Mouse (Mus musculus): ENCODE measurements around the gene Tmcc3.

DNA sequence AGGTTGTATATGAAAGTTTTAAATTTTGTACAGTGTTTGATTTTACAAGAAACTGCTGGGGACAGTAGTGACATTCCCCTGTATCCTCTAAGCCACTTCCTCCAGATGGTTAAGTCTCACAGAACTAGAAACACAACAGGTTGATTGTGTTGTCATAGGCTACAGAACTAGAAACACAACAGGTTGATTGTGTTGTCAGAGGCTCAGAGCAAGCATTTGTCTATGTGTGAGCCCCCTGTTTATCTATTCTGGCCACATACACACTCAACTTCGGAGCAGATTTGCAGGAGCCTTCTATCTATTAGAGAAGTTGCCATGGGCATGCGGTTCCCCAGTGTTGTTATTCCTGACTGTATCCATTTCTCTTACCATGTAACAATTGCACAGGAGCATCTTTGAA is 218.3 kb downstream of the Tmcc3 start:
- no peak for TF ChIP-seq EP300 (IDR thresholded peaks at IDR 0.05; ENCODE audit: insufficient read depth, low read depth, low read length)
- TF ChIP-seq CTCF (IDR thresholded peaks at IDR 0.05) = no peak
- TF ChIP-seq POLR2A (IDR thresholded peaks at IDR 0.05; ENCODE audit: insufficient read depth, low read depth, low read length) = no peak
